Mouse (Mus musculus) heart, embryonic 14.5 days (tissue): ENCODE results near the gene Vav2. TPM values are rescaled to one million over a fixed set of nuclear protein-coding genes. Genes with fewer than 3 reads are reported as not detected.

Experiments used
- ATAC-seq: fragments of 200-750 bp; cut with Nextera tagmentation; 2 replicates; pipeline ENCODE4 v1.8.0; 2017; ENCODE audit warnings: low read depth, moderate TSS enrichment; ENCODE audit not compliant: insufficient number of reproducible peaks, insufficient read depth, low FRiP score
- H3K27ac ChIP-seq, 2 experiments: fragments of 200-500 bp in 1 of 2; fragments of 300-500 bp in 1 of 2; sonication (generic) in 1 of 2; replicated peaks in 1 of 2; 2 replicates each; pipeline ENCODE4 v1.5.1; 2012 to 2014; ENCODE audit warnings: low read depth in 2 of 2, low read length in 2 of 2, control low read depth in 1 of 2, mild to moderate bottlenecking in 1 of 2, mixed read lengths in 1 of 2; ENCODE audit not compliant: control insufficient read depth in 1 of 2, insufficient read depth in 1 of 2
- H3K27me3 ChIP-seq: fragments of 300-500 bp; sonication (generic); 2 replicates; pipeline ENCODE4 v1.6.1; 2014; ENCODE audit warnings: mild to moderate bottlenecking, low read length, control low read depth; ENCODE audit not compliant: control insufficient read depth, insufficient read depth
- H3K36me3 ChIP-seq: fragments of 300-500 bp; sonication (generic); 2 replicates; pipeline ENCODE4 v1.6.1; 2014; ENCODE audit warnings: mild to moderate bottlenecking, control low read depth, low read length, mixed read lengths; ENCODE audit not compliant: control insufficient read depth, insufficient read depth
- H3K4me1 ChIP-seq, 2 experiments: fragments of 200-500 bp in 1 of 2; fragments of 300-500 bp in 1 of 2; sonication (generic) in 1 of 2; 2 replicates each; pipeline ENCODE4 v1.6.1; 2012 to 2014; ENCODE audit warnings: low read length in 2 of 2, control low read depth in 1 of 2, mixed read lengths in 1 of 2; ENCODE audit not compliant: control insufficient read depth in 2 of 2, insufficient read depth in 2 of 2
- H3K4me2 ChIP-seq: fragments of 300-500 bp; sonication (generic); 2 replicates; pipeline ENCODE4 v1.6.1; 2014; ENCODE audit warnings: mild to moderate bottlenecking, low read length
- H3K4me3 ChIP-seq, 2 experiments: fragments of 200-500 bp in 1 of 2; fragments of 300-500 bp in 1 of 2; sonication (generic) in 1 of 2; 2 replicates each; pipeline ENCODE4 v1.5.1; 2012 to 2014; ENCODE audit warnings: low read length in 2 of 2, mild to moderate bottlenecking in 2 of 2, control low read depth in 1 of 2, low read depth in 1 of 2, moderate library complexity in 1 of 2; ENCODE audit not compliant: control insufficient read depth in 1 of 2, insufficient read depth in 1 of 2
- H3K9ac ChIP-seq: fragments of 300-500 bp; sonication (generic); 2 replicates; pipeline ENCODE4 v1.6.1; 2014; ENCODE audit warnings: mild to moderate bottlenecking, low read length
- H3K9me3 ChIP-seq: fragments of 300-500 bp; sonication (generic); 2 replicates; pipeline ENCODE4 v1.6.1; 2016; ENCODE audit warnings: low read length, control low read depth; ENCODE audit not compliant: control insufficient read depth
- WGBS: fragments of 180-500 bp; shearing (Covaris S2); extraction: QIAGEN DNeasy Blood & Tissue Kit; methylation state at CpG from one replicate; pipeline ENCODE4 v1.1.7; 2014; 5-methylcytosine and 5-hydroxymethylcytosine counted together
- polyA plus RNA-seq: library from polyadenylated mRNA; unstranded; fragments of >200 nt; fragmentation: Nextera tagmentation; extraction: Ambion mirVana; gene quantifications from 2 replicates; pipeline ENCODE4 v1.2.1, GENCODE M21; 2014

Vav2 gene
- polyA plus RNA-seq, 1 experiment from 2014 or later: 4.1 TPM

GRCm38 (mm10) chr2:27281771-27282170, 145.1 kb downstream of the Vav2 start:
- WGBS: 94% methylated on average over 9 of the region's 9 CpGs
- no peak overlapping the region for H3K27ac ChIP-seq
- H3K9ac ChIP-seq: no peak overlapping the region
- H3K9me3 ChIP-seq: no peaks in the 10 kb centered on the region
- H3K36me3 ChIP-seq: peaks cover 28% of the 10 kb centered on the region; the same call in 1 of the 2 replicates
- peaks cover 0 to 9% of the 10 kb centered on the region in 2 experiments; a peak in 2 of 4 replicates for H3K4me1 ChIP-seq
- H3K27me3 ChIP-seq: no peaks in the 10 kb centered on the region
- ATAC-seq: no peak
- H3K4me3 ChIP-seq: no peak overlapping the region
- H3K4me2 ChIP-seq: no peak overlapping the region

- no peak overlapping the region for H3K9ac ChIP-seq
- 33% methylated on average over 13 of the region's 13 CpGs for WGBS
- no peaks in the 10 kb centered on the region for H3K27me3 ChIP-seq
- 0 out of 4 replicates have a peak overlapping the region, but pooled peaks of 1 of the 2 experiments have one; percentile 26 for H3K27ac ChIP-seq
- peaks cover 33% of the 10 kb centered on the region; the same call in 1 of the 2 replicates for H3K36me3 ChIP-seq
- H3K4me3 ChIP-seq: no peak overlapping the region
- H3K4me2 ChIP-seq: peak overlapping the region; percentile 9; the same call in 1 of the 2 replicates
- H3K4me1 ChIP-seq: peaks cover 0 to 9% of the 10 kb centered on the region in 2 experiments; a peak in 2 of 4 replicates
- no peaks in the 10 kb centered on the region for H3K9me3 ChIP-seq
- no peak for ATAC-seq
These were observed 145.8 kb downstream of the Vav2 start for GRCm38 (mm10) chr2:27280920-27281611.

- H3K27ac ChIP-seq: no peak overlapping the region
- peaks cover 41% of the 10 kb centered on the region for H3K36me3 ChIP-seq
- H3K27me3 ChIP-seq: no peaks in the 10 kb centered on the region
- no peak for ATAC-seq
- no peaks in the 10 kb centered on the region for H3K9me3 ChIP-seq
- H3K4me3 ChIP-seq: no peak overlapping the region
- no peak overlapping the region for H3K4me2 ChIP-seq
- peaks cover 0 to 9% of the 10 kb centered on the region in 2 experiments; a peak in 2 of 4 replicates for H3K4me1 ChIP-seq
- WGBS: 87% methylated on average over 7 of the region's 7 CpGs
- no peak overlapping the region for H3K9ac ChIP-seq
These were observed 148.0 kb downstream of the Vav2 start for GRCm38 (mm10) chr2:27278859-27279258.

GRCm38 (mm10) chr2:27268325-27268724, 158.5 kb downstream of the Vav2 start:
- H3K4me3 ChIP-seq: no peak overlapping the region
- peak; percentile 64 for ATAC-seq
- no peaks in the 10 kb centered on the region for H3K9me3 ChIP-seq
- H3K4me1 ChIP-seq: peaks cover 8 to 19% of the 10 kb centered on the region in 2 experiments
- H3K27ac ChIP-seq: peak overlapping the region; percentile 54 to 69; a peak in 3 of 4 replicates
- H3K36me3 ChIP-seq: peaks cover 31% of the 10 kb centered on the region
- H3K9ac ChIP-seq: 0 out of 2 replicates have a peak overlapping the region, but pooled peaks have one; percentile 16
- H3K4me2 ChIP-seq: no peak overlapping the region
- no peaks in the 10 kb centered on the region for H3K27me3 ChIP-seq
- WGBS: 22% methylated on average over 2 of the region's 2 CpGs

- WGBS: 84% methylated on average over 3 of the region's 3 CpGs
- H3K4me2 ChIP-seq: no peak overlapping the region
- H3K9ac ChIP-seq: no peak overlapping the region
- no peaks in the 10 kb centered on the region for H3K9me3 ChIP-seq
- H3K36me3 ChIP-seq: peaks cover 31% of the 10 kb centered on the region; the same call in 1 of the 2 replicates
- H3K4me1 ChIP-seq: peaks cover 8 to 19% of the 10 kb centered on the region in 2 experiments
- H3K27me3 ChIP-seq: no peaks in the 10 kb centered on the region
- no peak overlapping the region for H3K27ac ChIP-seq
- ATAC-seq: no peak
- H3K4me3 ChIP-seq: no peak overlapping the region
These were observed 161.0 kb downstream of the Vav2 start for GRCm38 (mm10) chr2:27265819-27266218.

- no peak for ATAC-seq
- H3K4me2 ChIP-seq: no peak overlapping the region
- H3K27ac ChIP-seq: no peak overlapping the region
- WGBS: 83% methylated on average over 4 of the region's 4 CpGs
- H3K4me3 ChIP-seq: no peak overlapping the region
- H3K9ac ChIP-seq: no peak overlapping the region
- H3K36me3 ChIP-seq: peaks cover 20% of the 10 kb centered on the region; the same call in 1 of the 2 replicates
- no peaks in the 10 kb centered on the region for H3K9me3 ChIP-seq
- peaks cover under 1 to 6% of the 10 kb centered on the region in 2 experiments; a peak in 3 of 4 replicates for H3K4me1 ChIP-seq
- H3K27me3 ChIP-seq: no peaks in the 10 kb centered on the region
These were observed 163.8 kb downstream of the Vav2 start for GRCm38 (mm10) chr2:27262984-27263383.

GRCm38 (mm10) chr2:27251434-27251833, 175.4 kb downstream of the Vav2 start:
- ATAC-seq: no peak
- Histone ChIP-seq H3K4me3 (no peak overlapping the region), H3K27me3 (no peaks in the 10 kb centered on the region), H3K9ac (no peak overlapping the region), H3K36me3 (no peaks in the 10 kb centered on the region), H3K27ac (no peak overlapping the region), H3K9me3 (no peaks in the 10 kb centered on the region), H3K4me2 (no peak overlapping the region), H3K4me1 (peaks cover 16% of the 10 kb centered on the region in 2 experiments)
